Mouse (Mus musculus) WW6 (cell line): ENCODE results near the gene Hspa1a.
"Not testable (repeated sequence)": the region's sequence is repeated elsewhere in the genome, so short reads cannot be mapped to it uniquely, and the experiment has no call there.

Experiments used
- DNase-seq: peaks from one replicate; pipeline ENCODE4 v3.0.0-alpha.2; 2013; ENCODE audit warnings: low read depth, low spot score

Gene Hspa1a

GRCm38 (mm10) chr17:34969822-34970221 is 2.1 kb downstream of the Hspa1a start, which contains the start of gene Gm20481:
Gene Gm20481, plus strand, starts transcription at chr17:34969912.
- not testable (repeated sequence) for DNase-seq

- no peak for DNase-seq
Observed at GRCm38 (mm10) chr17:34965627-34966026, 6.3 kb downstream of the Hspa1a start.

- no peak for DNase-seq
Observed at GRCm38 (mm10) chr17:34964640-34965049, 7.3 kb downstream of the Hspa1a start.

GRCm38 (mm10) chr17:34962841-34963240 is 9.1 kb downstream of the Hspa1a start:
- DNase-seq, result no peak

- DNase-seq, result no peak
Observed at GRCm38 (mm10) chr17:34962125-34962524, 9.8 kb downstream of the Hspa1a start.

- no peak for DNase-seq
Observed at GRCm38 (mm10) chr17:34960702-34961493, 11.1 kb downstream of the Hspa1a start.

- DNase-seq, result no peak
Observed at GRCm38 (mm10) chr17:34959881-34960515, 12.0 kb downstream of the Hspa1a start.

GRCm38 (mm10) chr17:34959130-34959778 is 12.7 kb downstream of the Hspa1a start, which contains the start of gene Hspa1b:
Gene Hspa1b, minus strand, starts transcription at chr17:34959238.
- not testable (repeated sequence) for DNase-seq

- DNase-seq, result not testable (repeated sequence)
Observed at GRCm38 (mm10) chr17:34958734-34959129, 13.2 kb downstream of the Hspa1a start.

- not testable (repeated sequence) for DNase-seq
Observed at GRCm38 (mm10) chr17:34957966-34958365, 14.0 kb downstream of the Hspa1a start.

GRCm38 (mm10) chr17:34957291-34957690 is 14.7 kb downstream of the Hspa1a start:
- DNase-seq, result not testable (repeated sequence)

- DNase-seq, result no peak
Observed at GRCm38 (mm10) chr17:34956340-34956739, 15.6 kb downstream of the Hspa1a start.

- DNase-seq, result no peak
Observed at GRCm38 (mm10) chr17:34955884-34956283, 16.1 kb downstream of the Hspa1a start.

- no peak for DNase-seq
Observed at GRCm38 (mm10) chr17:34954831-34955230, 17.1 kb downstream of the Hspa1a start.

GRCm38 (mm10) chr17:34953904-34954303 is 18.1 kb downstream of the Hspa1a start:
- DNase-seq, result no peak

- DNase-seq, result no peak
Observed at GRCm38 (mm10) chr17:34953258-34953657, 18.7 kb downstream of the Hspa1a start.

GRCm38 (mm10) chr17:34952378-34953040 is 19.4 kb downstream of the Hspa1a start:
- no peak for DNase-seq

GRCm38 (mm10) chr17:34951636-34952377 is 20.1 kb downstream of the Hspa1a start:
- DNase-seq, result no peak

GRCm38 (mm10) chr17:34950514-34951455 is 21.2 kb downstream of the Hspa1a start:
- DNase-seq, result no peak

- DNase-seq, result no peak
Observed at GRCm38 (mm10) chr17:34949553-34949969, 22.4 kb downstream of the Hspa1a start.
